Mouse (Mus musculus): ENCODE measurements at regions not wholly inside any gene's neighbourhood (a gene's known extent, or its start where the extent isn't known, plus 50 kb on each side); places are given as distances from the start of the nearest gene placed in this dataset.
A peak's percentile ranks its signal among the peaks of the same experiment; 100 is the strongest.

- DNase-seq (ENCODE audit: extremely low spot score, low read depth, low spot score), result no peak
Measured at GRCm38 (mm10) chr6:111882557-111882956, 391.0 kb upstream of the Lmcd1 start.

DNA sequence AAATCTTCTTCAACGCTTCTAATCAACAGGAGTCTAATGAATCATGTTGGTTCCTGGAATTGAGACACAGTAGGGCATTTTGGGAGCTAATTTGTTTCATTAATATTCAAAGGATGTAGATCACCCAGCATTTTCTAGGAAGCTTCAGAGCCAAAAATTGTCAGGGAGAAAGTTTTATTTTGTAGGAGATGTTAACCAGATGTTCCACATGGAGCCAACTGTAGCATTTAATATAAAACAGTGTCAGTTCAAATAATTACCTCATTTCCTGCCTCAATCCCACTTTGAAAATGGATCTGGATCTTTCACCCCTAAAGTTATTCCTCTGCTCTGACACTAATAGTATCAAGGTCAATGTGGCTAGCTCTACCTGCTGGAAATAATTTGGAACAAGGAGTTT is 389.6 kb upstream of the Lmcd1 start:
- DNase-seq (ENCODE audit: extremely low spot score, low read depth, low spot score), result no peak

DNA sequence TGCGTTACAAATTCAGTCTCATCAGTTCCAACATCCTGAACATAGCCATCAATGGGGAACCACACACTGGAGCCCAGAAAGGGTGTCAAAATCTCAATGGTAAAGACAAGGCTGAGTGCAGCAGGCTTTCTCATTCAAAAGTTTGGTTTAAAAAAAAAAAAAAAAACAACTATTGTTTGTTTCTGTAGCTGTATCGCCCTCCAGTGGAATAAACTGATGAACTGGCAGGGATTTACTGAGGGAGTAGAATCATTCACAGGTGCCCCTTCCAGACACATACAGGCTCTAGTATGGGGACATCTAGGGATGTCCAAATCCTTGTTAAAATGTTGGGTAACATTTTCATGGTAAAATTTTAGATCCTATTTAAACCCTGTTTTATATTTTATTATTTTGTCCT is 361.6 kb upstream of the Lmcd1 start:
- no peak for DNase-seq (ENCODE audit: extremely low spot score, low read depth, low spot score)

- no peak for DNase-seq (ENCODE audit: extremely low spot score, low read depth, low spot score)
Measured at GRCm38 (mm10) chr6:111913771-111914405, 359.7 kb upstream of the Lmcd1 start.

GRCm38 (mm10) chr6:111917248-111917721 is 356.3 kb upstream of the Lmcd1 start:
- DNase-seq (ENCODE audit: extremely low spot score, low read depth, low spot score), result no peak

GRCm38 (mm10) chr6:111917868-111918597 is 355.5 kb upstream of the Lmcd1 start:
- no peak for DNase-seq (ENCODE audit: extremely low spot score, low read depth, low spot score)

DNA sequence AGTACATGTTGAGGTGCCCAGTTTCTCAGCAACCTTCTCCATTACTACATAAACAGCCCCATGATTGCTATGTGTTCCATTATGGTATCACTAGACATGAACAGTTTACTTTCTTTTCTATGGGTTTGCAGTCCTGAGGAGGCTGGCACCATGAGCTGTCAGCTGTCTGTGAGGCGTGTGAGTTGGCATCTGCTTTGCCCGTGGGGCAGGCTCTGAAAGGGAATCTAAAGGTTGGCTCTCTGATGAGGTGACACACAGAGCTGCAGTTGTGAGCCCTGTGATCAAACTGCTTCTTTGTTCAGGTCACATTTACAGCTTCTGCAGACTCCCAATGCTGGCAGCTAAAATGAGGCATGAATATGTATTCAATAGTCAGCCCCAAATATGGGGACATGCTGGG is 341.0 kb upstream of the Lmcd1 start:
- DNase-seq (ENCODE audit: extremely low spot score, low read depth, low spot score), result no peak

GRCm38 (mm10) chr6:111954401-111954800 is 319.2 kb upstream of the Lmcd1 start:
- no peak for DNase-seq (ENCODE audit: extremely low spot score, low read depth, low spot score)

- DNase-seq (ENCODE audit: extremely low spot score, low read depth, low spot score), result no peak
Measured at GRCm38 (mm10) chr6:111965766-111966165, 307.8 kb upstream of the Lmcd1 start.

DNA sequence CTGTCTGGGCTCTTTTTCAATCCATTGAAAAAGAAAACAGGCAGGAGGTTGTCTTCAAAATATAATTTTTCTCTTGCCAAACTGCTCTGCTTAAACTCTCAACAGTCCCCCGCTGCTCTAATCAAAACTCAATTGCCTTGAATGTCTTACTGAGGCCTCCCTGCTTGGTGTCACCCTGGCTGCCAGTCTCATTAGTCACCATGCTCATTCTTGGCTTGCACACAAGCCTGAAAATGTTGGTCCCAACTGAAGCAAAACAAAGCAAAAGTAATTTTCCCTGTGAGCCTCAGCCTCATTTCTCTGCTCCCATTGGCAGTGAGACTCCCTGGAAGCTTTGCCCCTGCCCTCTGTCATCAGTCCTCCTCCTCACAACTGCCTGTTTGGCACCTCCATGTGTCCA is 288.1 kb upstream of the Lmcd1 start:
- DNase-seq (ENCODE audit: extremely low spot score, low read depth, low spot score), result no peak

GRCm38 (mm10) chr6:111995823-111996222 is 277.7 kb upstream of the Lmcd1 start:
- no peak for DNase-seq (ENCODE audit: extremely low spot score, low read depth, low spot score)

DNA sequence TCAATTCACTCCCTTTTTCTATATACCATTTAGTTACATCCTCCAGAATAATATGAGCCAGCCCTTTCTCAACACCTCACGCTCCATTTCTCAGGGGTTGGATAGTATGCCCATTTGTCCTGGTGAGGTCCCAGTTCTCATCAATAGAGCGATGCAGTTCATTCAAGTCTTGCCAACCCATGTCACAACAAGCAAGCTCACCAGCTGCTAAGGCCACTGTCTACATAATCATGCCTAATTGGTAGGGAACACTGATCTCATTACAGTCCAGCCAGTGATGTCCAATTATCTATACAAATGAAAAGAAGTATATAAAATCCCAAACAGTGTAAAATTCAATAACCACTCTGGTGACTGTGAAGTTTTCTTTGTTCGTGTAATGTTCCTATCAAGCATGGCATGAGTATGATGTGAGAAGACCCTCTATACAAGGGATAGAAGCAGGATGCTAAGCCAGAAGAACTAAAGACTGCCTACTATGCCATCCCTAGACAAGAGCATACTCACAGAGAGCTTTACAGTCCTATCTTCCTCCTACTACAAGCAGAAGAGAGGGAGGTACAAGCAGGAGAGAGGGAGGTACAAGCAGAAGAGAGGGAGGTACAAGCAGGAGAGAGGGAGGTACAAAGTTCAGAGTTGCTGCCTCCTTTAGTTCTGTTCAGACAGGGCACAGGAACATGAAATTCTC is 269.6 kb upstream of the Lmcd1 start:
- DNase-seq (ENCODE audit: extremely low spot score, low read depth, low spot score), result no peak

DNA sequence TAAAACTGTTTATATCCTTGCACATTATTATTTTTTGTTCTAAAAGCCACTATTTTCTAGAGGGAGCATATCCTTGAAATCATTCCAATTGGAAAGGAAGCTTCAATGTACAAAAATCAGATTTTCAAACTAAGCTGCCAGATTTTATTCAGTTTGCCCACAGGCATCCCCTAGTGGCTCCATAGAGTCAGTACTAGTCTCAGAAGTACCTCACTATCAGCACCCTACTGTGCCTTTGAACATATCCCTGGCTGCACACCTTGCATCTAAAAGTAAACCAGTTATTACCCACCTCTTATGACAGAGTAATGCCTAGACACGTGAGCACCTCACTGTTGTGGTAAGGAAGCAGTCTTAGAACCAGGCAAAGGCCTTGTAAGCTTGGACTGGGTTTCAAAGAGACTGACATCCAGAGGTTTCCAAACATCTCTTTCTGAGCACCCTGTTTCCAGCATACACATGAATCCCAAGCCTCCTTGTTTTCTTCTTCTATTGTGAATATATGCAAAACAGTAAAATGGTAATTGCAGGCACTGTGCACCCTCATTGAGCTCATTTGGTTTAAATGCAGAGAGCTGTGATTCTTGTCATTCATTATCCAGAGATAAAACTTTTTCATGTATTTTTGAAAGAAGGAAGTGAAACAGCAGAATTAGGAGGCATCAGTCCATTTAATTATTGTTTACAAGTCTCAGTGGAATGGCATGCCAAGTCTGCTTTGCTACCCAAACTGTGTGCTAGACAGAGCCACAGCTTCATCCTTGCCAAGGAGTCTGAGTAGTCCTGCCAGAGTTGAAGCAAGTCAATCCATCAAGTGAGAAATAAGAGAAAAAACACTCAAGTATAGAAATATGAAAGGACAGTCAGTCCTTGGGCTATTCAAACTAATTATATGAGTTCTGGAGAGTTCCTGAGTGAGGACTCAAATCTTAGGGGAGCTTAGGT is 247.0 kb upstream of the Lmcd1 start:
- DNase-seq (ENCODE audit: extremely low spot score, low read depth, low spot score), result no peak

DNA sequence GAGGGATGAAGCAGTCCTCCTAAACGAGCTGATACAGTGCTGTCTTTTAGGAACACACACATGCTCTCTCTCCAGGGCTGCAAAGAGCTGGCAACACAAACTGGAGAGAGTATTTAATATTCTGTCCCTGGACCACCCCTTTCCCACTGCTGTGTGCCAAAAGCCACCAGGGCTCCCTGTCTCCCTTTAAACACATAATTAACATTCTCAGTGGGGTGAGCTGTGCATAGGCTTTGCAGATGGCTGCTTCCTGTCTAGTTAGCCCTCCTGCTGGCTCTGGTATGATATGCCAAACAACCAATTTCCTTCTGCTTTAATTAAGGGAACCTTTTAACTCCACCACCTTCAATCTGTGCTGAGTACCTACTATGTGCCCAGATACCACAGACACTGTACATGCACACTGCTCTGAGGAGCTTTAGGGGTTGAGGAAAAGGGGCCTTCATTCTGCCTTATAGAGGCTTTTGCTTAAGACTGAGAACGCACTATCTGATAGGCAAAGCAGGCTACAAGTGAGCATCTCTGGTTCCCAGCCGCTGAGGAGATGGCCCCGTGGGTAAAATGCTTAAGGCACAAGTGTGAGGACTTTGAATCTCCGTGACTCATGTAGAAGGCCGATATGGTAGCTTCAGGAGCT is 222.9 kb upstream of the Lmcd1 start:
- DNase-seq (ENCODE audit: extremely low spot score, low read depth, low spot score), result no peak

- DNase-seq (ENCODE audit: extremely low spot score, low read depth, low spot score), result no peak
Measured at GRCm38 (mm10) chr6:112052193-112052592, 221.4 kb upstream of the Lmcd1 start.

GRCm38 (mm10) chr6:112057895-112058294 is 215.7 kb upstream of the Lmcd1 start:
- no peak for DNase-seq (ENCODE audit: extremely low spot score, low read depth, low spot score)

DNA sequence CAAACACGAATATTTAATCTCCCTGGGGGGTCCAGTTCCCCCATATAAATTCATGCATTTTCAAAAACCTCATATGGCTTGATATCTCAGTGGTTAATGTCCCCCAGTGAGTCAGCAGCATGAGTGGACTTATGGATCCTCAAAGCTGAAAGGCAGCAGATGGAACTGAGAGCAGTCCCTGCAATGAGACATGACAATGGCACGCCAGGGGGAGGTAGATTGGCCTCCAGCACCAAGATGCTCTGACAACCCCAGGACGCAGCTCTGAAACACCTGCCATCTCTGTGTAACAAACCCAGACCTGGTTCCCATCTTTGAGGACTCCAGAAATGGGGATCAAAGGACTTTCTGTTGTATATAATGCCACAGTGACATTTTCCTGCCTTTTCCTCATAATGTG is 210.6 kb upstream of the Lmcd1 start:
- no peak for DNase-seq (ENCODE audit: extremely low spot score, low read depth, low spot score)

DNA sequence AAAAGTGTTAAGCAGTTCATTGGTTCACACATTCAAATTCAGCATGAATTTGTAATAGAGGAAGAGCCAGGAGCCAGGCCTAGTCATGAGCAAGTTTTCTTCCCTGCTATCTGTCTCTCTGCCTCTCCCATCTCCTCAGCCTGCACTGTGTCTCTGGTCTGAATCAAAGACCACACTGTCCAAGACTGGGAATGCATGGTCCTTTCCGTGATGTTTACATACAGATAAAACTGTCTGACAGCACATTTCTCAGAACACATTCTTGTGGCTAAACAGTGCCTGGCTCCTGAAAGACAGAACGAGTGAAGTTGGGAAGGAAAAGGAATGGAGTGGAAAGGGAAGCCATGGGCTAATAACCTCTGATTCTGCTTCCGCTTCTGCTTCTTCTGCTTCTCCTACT is 183.0 kb upstream of the Lmcd1 start:
- no peak for DNase-seq (ENCODE audit: extremely low spot score, low read depth, low spot score)

GRCm38 (mm10) chr6:112091125-112091763 is 182.3 kb upstream of the Lmcd1 start:
- DNase-seq (ENCODE audit: extremely low spot score, low read depth, low spot score), result peak; percentile 41

DNA sequence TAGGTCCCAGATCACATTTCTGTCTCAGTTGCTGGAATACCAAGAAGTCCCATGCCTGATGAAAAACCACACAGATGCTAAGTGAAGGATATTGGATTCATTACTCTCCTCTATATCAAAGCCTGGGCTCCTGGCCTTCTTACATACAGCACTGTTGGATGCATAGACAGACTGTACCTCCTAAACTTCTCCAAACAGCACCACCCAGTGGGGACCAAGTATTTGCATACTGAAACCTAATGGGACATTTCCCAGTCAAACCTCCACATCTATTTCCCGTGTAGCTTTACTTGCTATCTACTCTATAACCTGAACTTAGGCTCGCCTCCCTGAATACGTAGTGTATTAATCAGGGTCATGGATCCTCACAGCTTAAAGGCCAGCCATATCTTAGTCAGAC is 180.3 kb upstream of the Lmcd1 start:
- no peak for DNase-seq (ENCODE audit: extremely low spot score, low read depth, low spot score)

All from hindlimb bud, embryonic 11.5 days (tissue).